Mouse (Mus musculus): ENCODE data around the gene Pkd1l3.

DNA sequence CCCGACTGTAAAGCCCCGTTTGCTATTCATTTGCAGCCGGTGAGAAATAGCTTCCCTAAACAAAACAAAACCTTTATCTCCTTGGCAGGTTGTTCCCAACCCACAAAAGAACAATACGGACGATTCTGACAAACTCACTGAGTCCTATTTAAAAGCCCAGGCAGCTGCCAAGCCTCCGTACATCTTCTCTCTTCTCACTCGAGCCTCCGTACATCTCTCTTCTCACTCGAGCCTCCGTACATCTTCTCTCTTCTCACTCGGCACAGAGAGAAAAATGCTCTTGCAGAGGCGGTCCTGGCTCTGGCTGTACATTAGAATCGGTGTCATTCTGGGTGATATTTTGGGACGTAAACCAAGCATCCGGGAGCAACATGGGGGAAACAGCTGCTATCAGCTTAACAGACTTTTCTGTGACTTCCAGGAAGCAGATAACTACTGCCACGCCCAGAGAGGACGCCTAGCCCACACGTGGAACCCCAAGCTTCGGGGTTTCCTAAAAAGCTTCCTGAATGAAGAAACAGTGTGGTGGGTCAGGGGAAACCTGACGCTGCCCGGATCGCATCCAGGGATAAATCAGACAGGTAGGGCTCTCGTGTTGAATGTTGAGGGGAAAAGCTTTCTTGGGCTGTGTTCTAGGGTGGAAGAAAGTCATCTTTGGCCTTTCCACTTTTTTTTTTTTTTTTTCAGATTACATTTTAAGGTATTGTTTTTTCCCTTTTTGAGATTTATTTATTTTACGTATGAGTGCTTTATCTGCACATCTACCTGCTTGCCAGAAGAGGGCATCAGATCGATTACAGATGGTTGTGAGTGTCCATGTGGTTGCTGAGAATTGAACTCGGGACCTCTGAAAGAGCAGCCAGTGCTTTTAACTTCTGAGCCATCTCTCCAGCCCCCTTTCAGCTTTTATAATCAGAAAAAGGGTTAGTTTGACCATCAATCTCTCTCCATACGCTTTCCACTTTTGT, at the start of gene Pkd1l3:
- TF ChIP-seq CTCF (IDR thresholded peaks at IDR 0.05; ENCODE audit: control insufficient read depth, insufficient read depth, insufficient replicate concordance, low read depth, low read length): no peak
- TF ChIP-seq POLR2A (IDR thresholded peaks at IDR 0.05; ENCODE audit: control insufficient read depth, low read depth, low read length): no peak

All from testis, adult 2 months (tissue).